Mouse (Mus musculus) forebrain, embryonic 15.5 days (tissue): ENCODE results near the gene Ttc41. TPM values are rescaled to one million over a fixed set of nuclear protein-coding genes. Genes with fewer than 3 reads are reported as not detected.

Experiments used
- ATAC-seq: fragments of 200-750 bp; cut with Nextera tagmentation; replicated peaks from 2 replicates; pipeline ENCODE4 v1.8.0; 2017; ENCODE audit warnings: mild to moderate bottlenecking, moderate TSS enrichment, moderate library complexity
- H3K27ac ChIP-seq: fragments of 300-500 bp; sonication (generic); replicated peaks from 2 replicates; pipeline ENCODE4 v1.5.1; 2015; ENCODE audit warnings: mild to moderate bottlenecking, inconsistent platforms
- H3K27me3 ChIP-seq: fragments of 300-500 bp; sonication (generic); 2 replicates; pipeline ENCODE4 v1.6.1; 2015; ENCODE audit warnings: inconsistent platforms
- H3K36me3 ChIP-seq: fragments of 300-500 bp; sonication (generic); 2 replicates; pipeline ENCODE4 v1.6.1; 2015; ENCODE audit warnings: mild to moderate bottlenecking, inconsistent platforms
- H3K4me1 ChIP-seq: fragments of 300-500 bp; sonication (generic); 2 replicates; pipeline ENCODE4 v1.6.1; 2015; ENCODE audit warnings: inconsistent platforms
- H3K4me2 ChIP-seq: fragments of 300-500 bp; sonication (generic); replicated peaks from 2 replicates; pipeline ENCODE4 v1.6.1; 2015; ENCODE audit warnings: mild to moderate bottlenecking, inconsistent platforms
- H3K4me3 ChIP-seq: fragments of 300-500 bp; sonication (generic); 2 replicates; pipeline ENCODE4 v1.5.1; 2015; ENCODE audit warnings: mild to moderate bottlenecking, inconsistent platforms
- H3K9ac ChIP-seq: fragments of 300-500 bp; sonication (generic); replicated peaks from 2 replicates; pipeline ENCODE4 v1.6.1; 2015; ENCODE audit warnings: mild to moderate bottlenecking, inconsistent platforms
- H3K9me3 ChIP-seq: fragments of 300-500 bp; sonication (generic); 2 replicates; pipeline ENCODE4 v1.6.1; 2016; ENCODE audit warnings: inconsistent platforms
- WGBS: fragments of 180-500 bp; shearing (Covaris S2); methylation state at CpG from one replicate; pipeline ENCODE4 v1.1.7; 2015; ENCODE audit warnings: mixed read lengths; 5-methylcytosine and 5-hydroxymethylcytosine counted together
- polyA plus RNA-seq: library from polyadenylated mRNA; unstranded; fragments of >200 nt; fragmentation: Nextera tagmentation; extraction: Ambion mirVana; gene quantifications from 2 replicates; pipeline ENCODE4 v1.2.1, GENCODE M21; 2015

Ttc41 gene
- polyA plus RNA-seq, 1 experiment from 2014 or later = 1.5 TPM

GRCm38 (mm10) chr10:86757724-86758123 is 52.1 kb downstream of the Ttc41 start:
- no peak overlapping the region for H3K9ac ChIP-seq
- no peak overlapping the region for H3K4me3 ChIP-seq
- no peaks in the 10 kb centered on the region for H3K27me3 ChIP-seq
- no peaks in the 10 kb centered on the region for H3K36me3 ChIP-seq
- ATAC-seq = no peak
- H3K27ac ChIP-seq = no peak overlapping the region
- WGBS = 91% methylated on average over 1 of the region's 1 CpGs
- no peaks in the 10 kb centered on the region for H3K4me1 ChIP-seq
- H3K4me2 ChIP-seq = no peak overlapping the region
- no peaks in the 10 kb centered on the region for H3K9me3 ChIP-seq

GRCm38 (mm10) chr10:86758211-86758610 is 52.6 kb downstream of the Ttc41 start:
- 86% methylated on average over 6 of the region's 6 CpGs for WGBS
- ATAC-seq = no peak
- H3K4me1 ChIP-seq = no peaks in the 10 kb centered on the region

GRCm38 (mm10) chr10:86761236-86761635 is 55.6 kb downstream of the Ttc41 start:
- Histone ChIP-seq H3K27ac (no peak overlapping the region), H3K36me3 (no peaks in the 10 kb centered on the region), H3K4me3 (no peak overlapping the region), H3K27me3 (no peaks in the 10 kb centered on the region), H3K4me1 (no peaks in the 10 kb centered on the region), H3K9me3 (no peaks in the 10 kb centered on the region), H3K4me2 (no peak overlapping the region), H3K9ac (no peak overlapping the region)
- WGBS = 93% methylated on average over 1 of the region's 1 CpGs
- 0 out of 2 replicates have a peak, but pooled peaks have one; percentile 18 for ATAC-seq

More at GRCm38 (mm10) chr10:86758211-86758610, 52.6 kb downstream of the Ttc41 start:
- Histone ChIP-seq H3K4me3 (no peak overlapping the region), H3K27ac (no peak overlapping the region), H3K9ac (no peak overlapping the region), H3K27me3 (no peaks in the 10 kb centered on the region), H3K9me3 (no peaks in the 10 kb centered on the region), H3K4me2 (no peak overlapping the region), H3K36me3 (no peaks in the 10 kb centered on the region)

GRCm38 (mm10) chr10:86761722-86762383 is 56.2 kb downstream of the Ttc41 start:
- peak; percentile 72 for ATAC-seq
- no peaks in the 10 kb centered on the region for H3K27me3 ChIP-seq

GRCm38 (mm10) chr10:86762384-86762730 is 56.7 kb downstream of the Ttc41 start:
- Histone ChIP-seq H3K36me3 (no peaks in the 10 kb centered on the region), H3K4me2 (no peak overlapping the region), H3K4me3 (no peak overlapping the region), H3K27me3 (no peaks in the 10 kb centered on the region), H3K27ac (0 out of 2 replicates have a peak overlapping the region, but pooled peaks have one; percentile 9), H3K4me1 (no peaks in the 10 kb centered on the region), H3K9ac (no peak overlapping the region), H3K9me3 (no peaks in the 10 kb centered on the region)
- ATAC-seq = 0 out of 2 replicates have a peak, but pooled peaks have one; percentile 2
- WGBS = 75% methylated on average over 3 of the region's 3 CpGs

More at GRCm38 (mm10) chr10:86761722-86762383, 56.2 kb downstream of the Ttc41 start:
- Histone ChIP-seq H3K4me1 (no peaks in the 10 kb centered on the region), H3K27ac (0 out of 2 replicates have a peak overlapping the region, but pooled peaks have one; percentile 9), H3K36me3 (no peaks in the 10 kb centered on the region), H3K4me3 (no peak overlapping the region), H3K9me3 (no peaks in the 10 kb centered on the region), H3K4me2 (no peak overlapping the region), H3K9ac (no peak overlapping the region)
- 46% methylated on average over 7 of the region's 7 CpGs for WGBS

- no peak for ATAC-seq
- 95% methylated on average over 5 of the region's 5 CpGs for WGBS
These were observed 58.1 kb downstream of the Ttc41 start, which contains the start of gene Gm49358 for GRCm38 (mm10) chr10:86763672-86764071. Gene Gm49358 (plus strand): TSS chr10:86763972.

GRCm38 (mm10) chr10:86765344-86765966 is 59.8 kb downstream of the Ttc41 start:
- Histone ChIP-seq H3K9me3 (no peaks in the 10 kb centered on the region), H3K4me1 (peaks cover 14% of the 10 kb centered on the region), H3K9ac (no peak overlapping the region), H3K4me2 (no peak overlapping the region), H3K27me3 (no peaks in the 10 kb centered on the region), H3K36me3 (no peaks in the 10 kb centered on the region), H3K27ac (no peak overlapping the region), H3K4me3 (no peak overlapping the region)
- ATAC-seq = no peak
- WGBS = 86% methylated on average over 4 of the region's 4 CpGs

More at GRCm38 (mm10) chr10:86763672-86764071, 58.1 kb downstream of the Ttc41 start, which contains the start of gene Gm49358:
- H3K27me3 ChIP-seq = no peaks in the 10 kb centered on the region
- no peaks in the 10 kb centered on the region for H3K36me3 ChIP-seq
- no peak within 1 kb of the TSS for H3K4me2 ChIP-seq
- H3K4me1 ChIP-seq = no peaks in the 10 kb centered on the region
- no peak within 1 kb of the TSS for H3K27ac ChIP-seq
- no peak within 1 kb of the TSS for H3K9ac ChIP-seq
- H3K4me3 ChIP-seq = no peak within 1 kb of the TSS
- no peaks in the 10 kb centered on the region for H3K9me3 ChIP-seq

GRCm38 (mm10) chr10:86769216-86769615 is 63.6 kb downstream of the Ttc41 start:
- peak overlapping the region; percentile 41; the same call in 1 of the 2 replicates for H3K27ac ChIP-seq

GRCm38 (mm10) chr10:86769797-86770196 is 64.2 kb downstream of the Ttc41 start:
- WGBS = 8% methylated on average over 4 of the region's 4 CpGs
- ATAC-seq = peak; percentile 73

More at GRCm38 (mm10) chr10:86769216-86769615, 63.6 kb downstream of the Ttc41 start:
- Histone ChIP-seq H3K36me3 (no peaks in the 10 kb centered on the region), H3K4me2 (no peak overlapping the region), H3K9ac (no peak overlapping the region), H3K4me3 (no peak overlapping the region), H3K9me3 (no peaks in the 10 kb centered on the region), H3K27me3 (no peaks in the 10 kb centered on the region), H3K4me1 (peaks cover 14% of the 10 kb centered on the region)
- 55% methylated on average over 5 of the region's 5 CpGs for WGBS
- ATAC-seq = no peak

GRCm38 (mm10) chr10:86771701-86772100 is 66.1 kb downstream of the Ttc41 start:
- peaks cover 14% of the 10 kb centered on the region for H3K4me1 ChIP-seq
- no peak for ATAC-seq
- no peaks in the 10 kb centered on the region for H3K9me3 ChIP-seq
- H3K4me2 ChIP-seq = no peak overlapping the region
- no peaks in the 10 kb centered on the region for H3K27me3 ChIP-seq
- no peak overlapping the region for H3K27ac ChIP-seq
- no peak overlapping the region for H3K4me3 ChIP-seq
- WGBS = 85% methylated on average over 5 of the region's 5 CpGs
- H3K9ac ChIP-seq = no peak overlapping the region
- H3K36me3 ChIP-seq = no peaks in the 10 kb centered on the region

More at GRCm38 (mm10) chr10:86769797-86770196, 64.2 kb downstream of the Ttc41 start:
- Histone ChIP-seq H3K27me3 (no peaks in the 10 kb centered on the region), H3K36me3 (no peaks in the 10 kb centered on the region), H3K4me3 (no peak overlapping the region), H3K4me1 (peaks cover 14% of the 10 kb centered on the region), H3K9me3 (no peaks in the 10 kb centered on the region), H3K4me2 (no peak overlapping the region), H3K27ac (peak overlapping the region; percentile 41; the same call in 1 of the 2 replicates), H3K9ac (no peak overlapping the region)

GRCm38 (mm10) chr10:86772231-86772631 is 66.6 kb downstream of the Ttc41 start:
- H3K4me2 ChIP-seq = no peak overlapping the region
- ATAC-seq = no peak
- 62% methylated on average over 6 of the region's 6 CpGs for WGBS

GRCm38 (mm10) chr10:86773360-86773759 is 67.7 kb downstream of the Ttc41 start:
- Histone ChIP-seq H3K4me1 (peaks cover 23% of the 10 kb centered on the region), H3K9me3 (no peaks in the 10 kb centered on the region), H3K9ac (no peak overlapping the region), H3K27ac (no peak overlapping the region; the same call in 1 of the 2 replicates), H3K4me2 (no peak overlapping the region), H3K4me3 (no peak overlapping the region), H3K27me3 (no peaks in the 10 kb centered on the region), H3K36me3 (no peaks in the 10 kb centered on the region)
- ATAC-seq = no peak
- 85% methylated on average over 4 of the region's 4 CpGs for WGBS

More at GRCm38 (mm10) chr10:86772231-86772631, 66.6 kb downstream of the Ttc41 start:
- Histone ChIP-seq H3K4me3 (no peak overlapping the region), H3K36me3 (no peaks in the 10 kb centered on the region), H3K27ac (no peak overlapping the region), H3K27me3 (no peaks in the 10 kb centered on the region), H3K4me1 (peaks cover 14% of the 10 kb centered on the region), H3K9ac (no peak overlapping the region), H3K9me3 (no peaks in the 10 kb centered on the region)
